Mouse (Mus musculus) thymus, postnatal 14 days (tissue): Measurements from ENCODE around the gene Abl2.

Experiments used
- DNase-seq: peaks from one replicate; pipeline ENCODE4 v3.0.0; 2021

The Abl2 gene

GRCm38 (mm10) chr1:156672720-156673475, 114.3 kb downstream of the Abl2 start:
- peak; percentile 66 for DNase-seq

- peak; percentile 47 for DNase-seq
Observed at GRCm38 (mm10) chr1:156673476-156674194, 115.0 kb downstream of the Abl2 start.

DNA sequence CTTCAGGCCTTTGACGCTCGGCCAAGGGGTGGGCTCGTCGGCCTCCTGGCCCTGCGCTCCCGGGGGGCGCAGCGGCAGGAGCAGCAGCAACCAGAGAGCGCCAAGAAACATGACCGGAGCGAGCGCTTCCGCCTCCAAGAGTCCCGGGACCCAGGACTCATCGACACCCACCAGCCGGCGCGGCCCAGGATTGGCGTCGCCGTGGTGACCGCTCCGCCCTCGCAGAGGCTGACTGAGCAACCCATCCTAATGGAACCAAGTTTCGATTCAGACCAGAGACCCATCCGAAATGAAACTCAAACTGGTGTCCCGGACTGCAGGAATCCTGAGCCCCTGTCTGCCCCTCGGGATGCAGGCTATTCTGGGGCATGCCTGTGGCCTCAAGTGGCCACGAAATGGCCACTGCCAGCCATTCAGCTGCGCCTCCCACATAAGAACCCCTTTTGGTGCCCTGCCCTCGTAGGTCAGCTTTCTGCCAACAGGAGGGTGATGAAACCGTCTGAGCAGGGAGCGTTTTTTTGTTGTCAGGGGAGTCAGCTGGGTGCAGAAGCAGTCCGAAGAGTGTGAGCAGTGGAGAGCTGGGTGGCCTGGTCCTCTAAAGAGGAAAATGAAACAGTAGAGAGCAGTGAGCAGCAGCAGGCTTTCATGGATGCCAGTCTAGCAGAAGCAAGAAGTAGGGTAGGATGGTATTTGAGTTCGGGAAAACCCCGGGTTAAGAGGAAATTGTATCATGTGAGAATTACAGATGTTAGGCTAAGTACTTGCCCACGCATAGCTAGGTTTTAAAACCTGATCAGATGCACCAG, 115.8 kb downstream of the Abl2 start, which contains the start of gene Tor3a:
Gene Tor3a (minus strand): TSS at position 162 of the 806 bp plus-strand sequence.
- DNase-seq: peak; percentile 69

GRCm38 (mm10) chr1:156676171-156676570, 117.6 kb downstream of the Abl2 start:
- peak; percentile 60 for DNase-seq

DNA sequence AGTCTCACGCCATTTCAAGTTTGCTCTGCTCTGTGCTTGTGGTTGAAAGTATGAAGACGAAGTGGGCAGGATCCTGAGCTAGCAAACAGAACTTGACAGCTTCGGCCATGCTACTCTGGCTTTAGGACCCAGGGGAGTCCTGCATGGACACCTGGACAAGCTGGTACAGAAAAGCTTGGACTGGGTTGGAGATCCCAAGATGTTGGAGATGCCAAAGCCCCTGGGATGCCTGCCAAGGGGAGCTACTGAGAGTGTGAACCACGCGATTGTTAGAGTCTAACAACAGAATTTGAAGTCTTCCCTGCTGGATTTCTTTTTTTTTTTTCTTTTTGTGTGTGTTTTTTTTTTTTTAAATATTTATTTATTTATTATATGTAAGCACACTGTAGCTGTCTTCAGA, 118.0 kb downstream of the Abl2 start:
- no peak for DNase-seq

DNA sequence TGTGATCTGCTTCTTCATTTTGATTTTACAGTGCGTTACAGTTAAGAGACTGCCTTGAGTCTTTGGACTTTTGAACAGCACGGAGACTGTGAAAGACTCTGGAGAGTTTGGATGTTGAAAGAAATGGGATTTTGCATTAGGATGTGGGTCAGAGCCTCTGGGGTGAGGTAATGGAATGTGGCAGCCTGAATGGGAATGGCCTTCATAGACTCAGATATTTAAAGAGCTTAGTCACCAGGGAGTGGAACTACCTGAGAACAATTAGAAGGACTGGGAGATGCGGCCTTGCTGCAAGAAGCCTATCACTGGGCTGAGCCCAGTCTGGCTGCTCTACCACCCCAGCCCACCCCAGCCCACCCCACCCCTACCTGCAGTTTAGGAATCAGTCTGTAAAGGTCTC, 118.6 kb downstream of the Abl2 start:
- DNase-seq: no peak

GRCm38 (mm10) chr1:156679599-156679998, 121.0 kb downstream of the Abl2 start:
- DNase-seq: no peak

DNA sequence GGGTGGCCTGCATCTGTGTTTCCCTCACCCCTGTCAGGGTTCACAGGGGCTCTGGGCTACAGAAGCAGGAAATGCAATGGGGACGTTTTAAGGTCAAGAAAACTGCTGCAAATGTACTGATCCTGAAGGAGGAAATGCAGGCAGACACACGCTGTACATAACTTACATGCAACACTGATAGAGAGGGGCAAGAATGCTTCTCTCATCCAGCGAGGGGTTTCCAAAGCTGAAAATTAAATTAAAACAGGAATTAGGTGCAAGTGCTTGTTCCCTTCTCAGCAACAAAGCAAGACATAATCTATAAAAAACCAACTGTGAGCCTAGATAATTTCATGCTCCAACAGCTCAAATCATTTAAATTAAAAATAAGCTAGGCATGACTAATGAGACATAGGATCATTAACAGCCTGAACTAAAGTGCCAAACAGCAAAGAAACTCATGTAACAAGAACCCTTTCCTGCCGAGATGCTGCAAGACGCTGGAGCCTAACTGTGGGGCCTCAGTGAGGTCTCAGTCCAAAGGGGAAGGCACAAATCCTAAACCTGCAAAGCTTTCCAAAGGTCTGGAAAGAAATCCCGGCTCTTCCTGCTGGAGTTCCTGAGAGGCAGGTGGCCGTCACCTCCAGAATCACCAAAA, 127.6 kb downstream of the Abl2 start:
- DNase-seq: no peak
